Mouse (Mus musculus): ENCODE measurements around the gene 1700022I11Rik. TPM values are rescaled to one million over a fixed set of nuclear protein-coding genes. Genes with fewer than 3 reads are reported as not detected.
"Not testable (repeated sequence)": the region's sequence is repeated elsewhere in the genome, so short reads cannot be mapped to it uniquely, and the experiment has no call there.

Gene 1700022I11Rik
- total RNA-seq, 2 experiments from 2014 or later = not detected

DNA sequence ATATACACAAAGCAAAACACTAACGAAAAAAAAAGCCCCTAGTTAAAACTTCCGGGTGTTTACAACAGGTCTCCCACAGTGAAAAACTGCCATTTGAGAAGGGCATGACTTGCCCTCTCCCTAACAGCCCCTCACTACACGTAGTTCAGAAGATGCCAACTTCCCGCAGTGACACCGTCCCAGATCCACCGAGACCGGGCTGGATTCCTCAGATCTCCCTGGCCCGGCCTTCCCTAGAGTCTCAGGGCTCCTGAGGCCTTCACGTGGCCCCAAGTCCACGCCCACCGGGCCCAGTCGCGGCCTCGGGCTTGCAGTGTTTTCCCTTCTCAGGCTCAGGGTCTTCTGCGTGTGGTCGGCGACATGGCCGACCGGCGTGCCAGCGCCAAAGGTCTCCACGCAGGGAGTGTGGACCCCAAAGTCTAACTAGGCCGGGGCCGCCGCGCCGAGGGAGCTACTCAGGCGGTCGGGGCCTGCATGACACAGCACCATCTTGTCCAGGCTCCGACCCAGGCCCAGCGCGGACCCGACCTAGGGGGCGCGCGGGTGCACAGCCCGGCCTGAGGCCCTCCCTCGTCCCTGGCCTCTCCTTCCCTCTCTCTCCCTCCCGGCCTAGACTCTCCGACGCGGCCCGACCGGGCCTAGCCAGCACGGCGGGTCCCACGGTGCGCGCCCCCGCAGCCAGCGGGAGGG, 30.2 kb downstream of the 1700022I11Rik start:
- intact Hi-C loops (cut with DNase I) = no loop called here

DNA sequence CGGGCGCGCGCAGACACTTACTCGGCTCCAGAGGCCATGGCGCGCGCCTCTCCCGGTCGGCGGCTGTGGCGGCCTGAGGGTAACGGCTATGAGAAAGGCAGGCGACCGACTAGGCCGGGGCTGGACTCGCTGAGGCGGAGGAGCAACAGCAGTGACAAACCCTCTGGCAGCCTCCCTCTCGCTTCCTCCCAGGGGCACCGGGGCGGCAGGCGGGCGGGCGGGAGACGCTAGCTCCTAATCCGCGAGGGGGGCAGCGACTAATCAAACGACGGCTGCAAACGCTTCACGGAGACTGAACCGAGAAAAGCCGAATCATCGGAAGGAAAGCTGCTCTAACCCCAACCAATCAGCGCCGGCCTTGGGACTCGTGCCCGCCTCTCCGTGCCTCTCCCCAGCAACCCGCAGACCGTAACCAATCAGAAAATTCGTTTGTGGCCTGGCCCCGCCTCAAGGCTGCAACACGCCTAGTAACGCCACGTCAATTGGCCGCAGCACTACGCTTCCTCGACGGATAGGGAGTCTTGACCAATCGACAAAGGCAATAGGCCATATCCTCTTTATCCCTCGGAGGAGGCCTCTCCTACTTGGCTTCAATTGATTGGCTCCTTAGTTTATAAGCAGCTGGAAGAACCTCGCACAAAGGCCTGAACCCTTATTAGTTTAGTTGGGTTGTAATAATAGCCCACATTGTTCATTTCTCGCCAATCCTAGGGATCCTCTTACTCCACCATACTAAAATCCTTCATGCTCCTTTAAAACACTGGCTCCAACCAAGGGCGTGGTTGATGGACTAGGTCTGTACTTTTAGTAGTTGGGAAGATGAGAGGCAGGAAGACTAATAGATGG, 31.0 kb downstream of the 1700022I11Rik start, which contains the start of gene Vcp:
Gene Vcp (minus strand): TSS at position 367 of the 846 bp plus-strand sequence.
- DNase-seq = peak; percentile 97
- intact Hi-C loops (cut with DNase I) = not testable (repeated sequence)

More for the DNA sequence above, 30.2 kb downstream of the 1700022I11Rik start:
- peak; percentile 72 to 80 for DNase-seq

GRCm38 (mm10) chr4:43001272-43001671, 31.9 kb downstream of the 1700022I11Rik start:
- no peak for DNase-seq
- intact Hi-C loops (cut with DNase I) = no loop called here

- no peak for DNase-seq
- intact Hi-C loops (cut with DNase I) = no loop called here
Observed at GRCm38 (mm10) chr4:43002756-43003439, 33.5 kb downstream of the 1700022I11Rik start.

- DNase-seq = no peak
- intact Hi-C loops (cut with DNase I) = no loop called here
Observed at GRCm38 (mm10) chr4:43004951-43005350, 35.5 kb downstream of the 1700022I11Rik start.

- no peak for DNase-seq
- intact Hi-C loops (cut with DNase I) = loop anchor here (1.0 kb wide), 1 partner anchor 20 kb away; the partner anchor contains the start of gene Pigo
Observed at GRCm38 (mm10) chr4:43005765-43006164, 36.4 kb downstream of the 1700022I11Rik start.

DNA sequence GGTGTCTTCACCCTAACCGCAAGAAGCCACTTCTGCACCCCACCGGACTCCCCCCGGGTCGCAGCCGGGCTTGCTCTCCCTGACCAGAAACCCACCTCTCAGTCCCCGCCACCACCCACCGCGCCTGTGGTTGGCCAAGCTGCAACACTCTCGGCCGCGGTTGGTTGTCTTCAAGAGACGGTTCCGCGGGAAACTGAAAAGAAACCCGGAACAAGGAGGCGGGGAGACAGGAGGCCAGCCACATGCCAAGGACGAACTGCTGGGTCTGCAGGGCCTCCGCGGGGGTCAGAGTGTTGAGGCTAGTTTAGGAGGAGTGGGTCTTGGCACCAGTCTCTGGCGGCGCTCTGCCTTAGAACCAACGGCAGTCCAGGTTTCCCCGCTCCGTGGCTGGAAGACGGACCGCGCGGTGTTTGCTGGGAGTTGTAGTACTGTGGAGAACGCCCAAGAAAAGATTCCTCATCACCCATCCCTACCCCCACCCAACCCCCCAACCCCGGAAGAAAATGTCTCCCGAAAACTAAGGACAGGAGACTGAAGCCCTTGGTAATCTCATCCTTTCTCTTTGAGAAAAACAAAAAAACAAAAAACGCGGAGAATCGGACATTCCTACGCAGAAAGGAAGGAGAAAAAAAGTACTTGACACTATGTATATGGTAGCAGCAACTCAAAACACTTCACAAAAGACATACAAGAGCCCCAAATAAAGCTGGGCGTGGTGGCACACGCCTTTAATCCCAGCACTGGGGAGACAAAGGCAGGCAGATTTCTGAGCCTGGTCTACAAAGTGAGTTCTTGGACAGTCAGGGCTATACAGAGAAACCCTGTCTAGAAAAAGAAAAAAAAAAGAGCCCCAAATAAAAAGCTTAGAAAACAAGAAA, 41.0 kb downstream of the 1700022I11Rik start, which contains the start of gene Fancg:
Gene Fancg (minus strand): TSS at position 346 of the 878 bp plus-strand sequence.
- intact Hi-C loops (cut with DNase I) = no loop called here

DNA sequence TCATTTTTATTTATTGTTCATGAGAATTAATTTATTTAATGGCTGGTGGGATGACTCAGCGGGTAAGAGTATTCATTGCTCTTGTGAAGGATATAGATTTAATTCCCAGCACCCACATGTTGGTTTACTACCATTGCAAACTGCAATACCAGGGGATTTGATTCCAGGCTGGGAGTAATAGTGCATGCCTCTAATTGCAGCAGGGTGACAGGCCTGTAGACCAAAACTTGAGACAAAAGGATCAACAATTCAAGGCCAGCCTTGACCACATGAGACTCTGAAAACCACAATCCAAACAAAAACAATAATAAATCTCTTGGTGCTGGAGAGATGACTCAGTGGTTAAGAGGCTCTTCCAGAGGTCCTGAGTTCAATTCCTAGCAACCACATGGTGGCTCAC, 42.7 kb downstream of the 1700022I11Rik start:
- DNase-seq = no peak
- intact Hi-C loops (cut with DNase I) = no loop called here

More for the DNA sequence above, 41.0 kb downstream of the 1700022I11Rik start, which contains the start of gene Fancg:
- peak; percentile 79 to 90 for DNase-seq

GRCm38 (mm10) chr4:43018156-43018555, 48.8 kb downstream of the 1700022I11Rik start:
- intact Hi-C loops (cut with DNase I) = no loop called here
- no peak for DNase-seq

GRCm38 (mm10) chr4:43019176-43019575, 49.8 kb downstream of the 1700022I11Rik start:
- intact Hi-C loops (cut with DNase I) = no loop called here
- DNase-seq = no peak

DNA sequence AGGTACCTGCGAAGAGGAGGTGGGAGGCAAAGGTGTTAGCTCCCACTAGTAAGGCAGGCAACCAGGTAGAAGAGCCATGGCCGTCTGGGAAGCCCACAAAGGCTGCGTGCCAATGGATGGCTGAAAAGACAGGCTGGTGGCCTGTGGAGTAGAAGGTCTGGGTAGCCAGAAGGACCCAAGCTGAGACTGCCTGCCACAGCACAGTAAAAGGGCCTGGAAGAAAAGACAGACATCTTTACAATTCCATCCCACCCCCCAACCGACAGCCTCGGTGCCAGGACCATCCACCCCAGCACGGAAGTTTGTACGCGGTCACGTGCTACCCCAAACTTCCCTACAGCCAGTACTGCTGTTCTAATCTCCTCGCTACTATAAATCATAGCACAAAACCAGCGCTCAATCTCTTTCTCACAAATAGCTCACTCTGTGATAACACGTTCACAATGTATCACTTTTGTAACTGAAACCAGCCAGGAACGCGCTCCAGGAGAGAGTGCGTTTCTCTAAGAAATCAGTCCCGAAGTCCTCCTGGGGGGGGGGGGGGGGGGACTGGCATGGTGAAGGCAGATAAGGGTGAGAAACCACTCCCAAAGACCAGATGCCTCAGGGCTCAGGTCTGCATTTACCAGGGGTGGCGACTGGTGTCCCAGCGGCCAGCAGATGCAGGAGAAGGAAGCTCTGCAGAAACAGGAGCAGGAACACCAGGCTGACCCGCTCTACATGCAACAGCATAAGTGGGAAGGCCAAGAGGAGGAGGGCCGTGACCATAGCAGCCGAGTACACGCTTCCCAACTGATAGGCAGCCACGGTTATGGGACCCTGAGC, 50.4 kb downstream of the 1700022I11Rik start:
- intact Hi-C loops (cut with DNase I) = no loop called here
- DNase-seq = no peak

DNA sequence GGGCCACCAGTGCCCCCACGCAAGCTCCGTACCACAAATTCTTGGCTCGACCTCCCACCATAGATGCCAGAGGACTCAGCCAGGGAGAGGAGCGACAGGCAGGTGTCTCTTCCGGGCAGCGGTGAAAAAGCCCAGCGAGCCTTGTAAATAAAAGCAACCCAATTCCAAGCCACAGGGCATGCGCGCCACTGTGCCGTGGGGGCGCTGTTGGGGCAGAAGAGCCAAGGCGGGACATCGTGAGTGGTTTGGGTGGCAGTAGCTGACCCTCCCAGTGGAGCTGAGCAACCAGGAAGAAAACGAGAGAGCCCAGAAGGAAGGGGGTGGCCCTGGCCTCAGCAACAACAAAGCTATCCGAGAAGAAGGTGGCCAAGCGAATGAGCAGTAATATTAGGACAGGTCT, 51.5 kb downstream of the 1700022I11Rik start:
- no peak for DNase-seq
- intact Hi-C loops (cut with DNase I) = no loop called here

DNA sequence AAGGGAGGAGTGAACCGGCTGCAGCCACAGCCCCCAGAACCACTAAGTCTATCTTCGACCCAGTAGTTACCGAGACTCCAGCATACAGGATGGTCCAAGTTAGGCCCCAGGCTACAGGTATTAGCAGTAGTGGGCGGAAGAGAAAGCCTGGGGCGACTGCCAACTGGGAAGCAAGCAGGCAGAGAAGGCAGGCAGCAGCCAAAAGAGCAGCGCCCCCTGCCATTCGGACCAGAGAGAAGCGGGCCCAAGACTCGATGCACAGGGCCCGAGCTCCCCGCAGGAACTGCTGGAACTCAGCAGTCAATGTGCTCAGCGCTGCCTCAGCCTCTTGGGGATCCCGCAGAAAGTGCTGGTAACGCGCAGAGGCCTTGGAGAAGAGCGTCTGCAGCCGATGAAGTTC, 51.9 kb downstream of the 1700022I11Rik start:
- intact Hi-C loops (cut with DNase I) = no loop called here
- no peak for DNase-seq

DNA sequence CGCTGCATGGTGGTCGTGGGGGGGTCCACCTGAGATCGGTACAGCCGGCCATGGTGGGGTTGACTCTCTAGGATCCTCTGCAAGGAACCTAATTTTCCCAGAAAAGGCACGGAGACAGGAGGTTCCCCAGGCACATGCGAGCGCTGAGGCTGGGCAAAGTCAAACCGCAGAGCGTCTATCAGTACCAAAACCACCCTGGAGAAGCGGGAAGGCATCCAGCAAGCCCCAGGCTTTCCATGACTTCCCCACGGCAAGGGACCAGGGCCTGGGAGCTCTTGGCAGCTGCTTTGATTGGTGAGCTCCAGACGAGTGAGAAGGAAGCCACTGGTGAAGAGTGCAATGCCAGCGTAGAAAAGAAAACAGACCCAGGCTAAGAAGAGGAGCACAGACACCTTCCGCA, 55.3 kb downstream of the 1700022I11Rik start:
- DNase-seq = no peak
- intact Hi-C loops (cut with DNase I) = loop anchor here (1.0 kb wide), 1 partner anchor 18 kb away; no protein-coding TSS in a partner anchor

DNA sequence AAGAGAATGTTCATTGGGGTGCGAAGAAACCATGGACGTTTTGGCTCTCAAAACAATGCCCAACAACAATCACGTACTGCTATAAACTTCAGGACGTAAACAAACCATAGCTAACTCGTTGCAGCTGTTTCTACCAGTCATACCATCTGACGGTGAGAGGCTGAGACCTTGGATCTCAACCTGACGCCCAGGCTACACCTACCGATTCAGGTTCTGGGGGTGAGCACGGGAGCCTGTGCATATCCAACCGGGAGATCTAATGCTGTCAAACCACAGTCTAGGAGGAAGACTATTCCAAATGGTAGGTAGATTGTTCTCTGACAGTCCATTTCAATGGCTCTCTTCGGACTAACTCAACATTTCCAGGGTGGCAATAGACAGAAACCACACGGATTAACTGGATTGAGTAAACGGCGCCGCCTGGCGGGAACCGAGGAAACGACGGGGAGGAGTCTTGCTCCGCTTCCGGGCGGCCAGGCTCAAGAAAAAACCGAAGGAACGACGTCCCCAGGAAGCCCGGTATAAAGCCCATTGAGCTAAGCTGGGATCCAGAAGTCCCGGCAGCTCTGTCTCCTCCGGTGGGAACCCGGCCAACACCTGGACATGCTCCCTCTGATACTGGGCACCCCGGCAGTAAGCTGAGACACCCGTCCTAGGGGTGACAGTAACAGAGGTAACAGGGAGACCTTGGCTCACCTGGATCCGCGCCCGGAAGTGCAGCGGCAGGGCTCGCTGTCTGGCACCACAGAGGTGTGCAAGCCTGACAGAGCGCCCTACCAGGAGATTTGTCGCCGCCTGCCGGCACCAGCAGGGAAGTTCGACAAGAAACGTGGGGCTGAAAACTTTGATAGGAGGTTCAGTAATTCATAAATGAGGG, 55.9 kb downstream of the 1700022I11Rik start, which contains the start of gene Pigo:
Gene Pigo (minus strand): TSS at position 736 of the 877 bp plus-strand sequence.
- intact Hi-C loops (cut with DNase I) = loop anchor here (1.0 kb wide), 1 partner anchor 19 kb away; no protein-coding TSS in a partner anchor
- peak; percentile 92 to 96 for DNase-seq

- intact Hi-C loops (cut with DNase I) = no loop called here
- no peak for DNase-seq
Observed at GRCm38 (mm10) chr4:43029121-43029520, 59.7 kb downstream of the 1700022I11Rik start.

GRCm38 (mm10) chr4:43029749-43030148, 60.3 kb downstream of the 1700022I11Rik start:
- DNase-seq = no peak
- intact Hi-C loops (cut with DNase I) = no loop called here

- intact Hi-C loops (cut with DNase I) = no loop called here
Observed at GRCm38 (mm10) chr4:43030352-43030751, 60.9 kb downstream of the 1700022I11Rik start.

More at GRCm38 (mm10) chr4:43030352-43030751, 60.9 kb downstream of the 1700022I11Rik start:
- no peak for DNase-seq

Data from heart, postnatal 36 days (tissue).